Mouse (Mus musculus) CH12.LX (cell line): ENCODE data around the gene Scaf1. TPM values are rescaled to one million over a fixed set of nuclear protein-coding genes. Genes with fewer than 3 reads are reported as not detected.

Experiments
- DNase-seq: peaks from one replicate; pipeline ENCODE4 v3.0.0-alpha.2; 2013; ENCODE audit errors: extremely low read depth
- H3K27ac ChIP-seq: 2 replicates; pipeline ENCODE4 v1.5.1; 2012; ENCODE audit warnings: low read depth, mild to moderate bottlenecking, control low read depth, moderate library complexity; ENCODE audit not compliant: insufficient read depth
- H3K27me3 ChIP-seq: replicated peaks from 2 replicates; pipeline ENCODE3; 2012; ENCODE audit warnings: inconsistent platforms
- H3K36me3 ChIP-seq, 2 experiments: replicated peaks in 1 of 2; 2 replicates each; pipeline versions ENCODE3 to v1.6.1; 2012; ENCODE audit warnings: inconsistent platforms in 1 of 2, low read length in 1 of 2, mild to moderate bottlenecking in 1 of 2, mixed read lengths in 1 of 2, moderate library complexity in 1 of 2; ENCODE audit not compliant: control insufficient read depth in 1 of 2, insufficient read depth in 1 of 2
- H3K4me1 ChIP-seq, 2 experiments: 2 replicates each; pipeline ENCODE4 v1.6.1; 2012; ENCODE audit warnings: inconsistent platforms in 1 of 2, moderate library complexity in 1 of 2; ENCODE audit not compliant: insufficient read depth in 2 of 2, control insufficient read depth in 1 of 2
- H3K4me2 ChIP-seq: 2 replicates; pipeline ENCODE4 v1.6.1; 2012; ENCODE audit warnings: low read depth, mild to moderate bottlenecking, control low read depth; ENCODE audit not compliant: poor library complexity, insufficient read depth, severe bottlenecking
- H3K4me3 ChIP-seq, 3 experiments: fragments of 150-350 bp in 1 of 3; sonication (generic) in 1 of 3; replicated peaks in 1 of 3; 2 replicates each; pipeline versions ENCODE3 to v1.5.1; 2011 to 2012; ENCODE audit warnings: low read depth in 2 of 3, low read length in 2 of 3, mild to moderate bottlenecking in 2 of 3, moderate library complexity in 2 of 3, control low read depth in 1 of 3, improper control_type of control experiment in 1 of 3, inconsistent platforms in 1 of 3, mixed read lengths in 1 of 3; ENCODE audit not compliant: poor library complexity in 1 of 3
- H3K79me2 ChIP-seq: replicated peaks from 2 replicates; pipeline ENCODE4 v1.6.1; 2012; ENCODE audit warnings: mild to moderate bottlenecking, moderate library complexity; ENCODE audit not compliant: control insufficient read depth, poor library complexity, insufficient read depth, severe bottlenecking; ENCODE audit errors: extremely low read depth
- H3K9ac ChIP-seq: 2 replicates; pipeline ENCODE4 v1.6.1; 2012; ENCODE audit warnings: low read depth, mild to moderate bottlenecking, control low read depth, moderate library complexity; ENCODE audit not compliant: insufficient read depth
- H3K9me3 ChIP-seq: replicated peaks from 2 replicates; pipeline ENCODE3; 2012; ENCODE audit warnings: low read length, inconsistent platforms, mixed read lengths
- BHLHE40 ChIP-seq: IDR thresholded peaks from 2 replicates; pipeline ENCODE4 v1.6.1; 2011; ENCODE audit warnings: mild to moderate bottlenecking, low read depth, low read length, improper control_type of control experiment
- HCFC1 ChIP-seq: IDR thresholded peaks from 2 replicates; pipeline ENCODE4 v1.6.1; 2012; ENCODE audit warnings: low read depth, mild to moderate bottlenecking, inconsistent platforms, low read length, improper control_type of control experiment
- IRF4 ChIP-seq: IDR thresholded peaks from 2 replicates; pipeline ENCODE4 v1.6.1; 2014; ENCODE audit warnings: low read depth, mild to moderate bottlenecking, inconsistent platforms, low read length, improper control_type of control experiment
- JUN ChIP-seq: IDR thresholded peaks from 2 replicates; pipeline ENCODE4 v1.6.1; 2011; ENCODE audit warnings: low read depth, mild to moderate bottlenecking, low read length, improper control_type of control experiment, moderate library complexity; ENCODE audit not compliant: insufficient read depth
- JUND ChIP-seq: conservative IDR thresholded peaks from 2 replicates; pipeline ENCODE4 v1.6.1; 2011; ENCODE audit warnings: low read depth, low read length, improper control_type of control experiment
- KAT2A ChIP-seq: IDR thresholded peaks from 2 replicates; pipeline ENCODE4 v1.6.1; 2012; ENCODE audit warnings: low read length, improper control_type of control experiment, inconsistent platforms; ENCODE audit not compliant: insufficient replicate concordance
- MAFK ChIP-seq: IDR thresholded peaks from 2 replicates; pipeline ENCODE4 v1.6.1; 2011; ENCODE audit warnings: low read length, improper control_type of control experiment; ENCODE audit not compliant: insufficient replicate concordance
- MAX ChIP-seq: IDR thresholded peaks from 2 replicates; pipeline ENCODE4 v1.6.1; 2011; ENCODE audit warnings: low read length, improper control_type of control experiment
- MAZ ChIP-seq: IDR thresholded peaks from 2 replicates; pipeline ENCODE4 v1.6.1; 2012; ENCODE audit warnings: low read depth, mild to moderate bottlenecking, inconsistent platforms, low read length, improper control_type of control experiment, moderate library complexity
- MEF2A ChIP-seq: IDR thresholded peaks from 2 replicates; pipeline ENCODE4 v1.6.1; 2014; ENCODE audit warnings: low read depth, mild to moderate bottlenecking, inconsistent platforms, low read length, improper control_type of control experiment, borderline replicate concordance
- MYC ChIP-seq: IDR thresholded peaks from 2 replicates; pipeline ENCODE4 v1.6.1; 2011; ENCODE audit warnings: low read depth, mild to moderate bottlenecking, improper control_type of control experiment, low read length
- NELFE ChIP-seq: IDR thresholded peaks from 2 replicates; pipeline ENCODE4 v1.6.1; 2011; ENCODE audit warnings: low read depth, low read length, improper control_type of control experiment
- NRF1 ChIP-seq: IDR thresholded peaks from 2 replicates; pipeline ENCODE4 v1.6.1; 2014; ENCODE audit warnings: low read depth, mild to moderate bottlenecking, inconsistent platforms, low read length, improper control_type of control experiment, moderate library complexity
- POLR2A ChIP-seq: IDR thresholded peaks from 2 replicates; pipeline ENCODE4 v1.6.1; 2011; ENCODE audit warnings: low read depth, mild to moderate bottlenecking, improper control_type of control experiment, low read length
- RAD21 ChIP-seq: IDR thresholded peaks from 2 replicates; pipeline ENCODE4 v1.6.1; 2011; ENCODE audit warnings: low read depth, mild to moderate bottlenecking, low read length, improper control_type of control experiment, moderate library complexity
- RCOR1 ChIP-seq: conservative IDR thresholded peaks from 2 replicates; pipeline ENCODE4 v1.6.1; 2012; ENCODE audit warnings: low read depth, mild to moderate bottlenecking, inconsistent platforms, low read length, improper control_type of control experiment
- SIN3A ChIP-seq: IDR thresholded peaks from 2 replicates; pipeline ENCODE4 v1.6.1; 2012; ENCODE audit warnings: low read length, improper control_type of control experiment, inconsistent platforms
- TCF12 ChIP-seq: IDR thresholded peaks from 2 replicates; pipeline ENCODE4 v1.6.1; 2014; ENCODE audit warnings: low read depth, mild to moderate bottlenecking, inconsistent platforms, low read length, improper control_type of control experiment
- USF1 ChIP-seq: IDR thresholded peaks from 2 replicates; pipeline ENCODE4 v1.6.1; 2014; ENCODE audit warnings: low read depth, mild to moderate bottlenecking, inconsistent platforms, low read length, improper control_type of control experiment
- USF2 ChIP-seq: conservative IDR thresholded peaks from 2 replicates; pipeline ENCODE4 v1.6.1; 2011; ENCODE audit warnings: low read depth, low read length, improper control_type of control experiment
- ZMIZ1 ChIP-seq: IDR thresholded peaks from 2 replicates; pipeline ENCODE4 v1.6.1; 2012; ENCODE audit warnings: low read depth, mild to moderate bottlenecking, inconsistent platforms, low read length, improper control_type of control experiment
- ZNF384 ChIP-seq: IDR thresholded peaks from 2 replicates; pipeline ENCODE4 v1.6.1; 2012; ENCODE audit warnings: low read depth, low read length, improper control_type of control experiment, inconsistent platforms
- dilution Hi-C: fragments of 300-500 bp; cut with MboI; formaldehyde crosslinking; loops from 2 replicates; pipeline ENCODE4 v1.14.3; 2020; ENCODE audit warnings: low sequenced_read_pairs; ENCODE audit not compliant: extremely low pct_unique_long_range_greater_than_20kb, extremely low pct_ligation_motif_present
- in situ Hi-C: fragments of 300-500 bp; cut with MboI; formaldehyde crosslinking; loops from 3 replicates; pipeline ENCODE4 v1.14.3; 2019; ENCODE audit warnings: low sequenced_read_pairs, low pct_ligation_motif_present, low pct_unique_long_range_greater_than_20kb, mixed read lengths
- polyA plus RNA-seq: library from polyadenylated mRNA; unstranded; fragments of >175 nt; gene quantifications from 2 replicates; pipeline ENCODE4 v1.2.1, GENCODE M21; 2012; ENCODE audit warnings: low read depth; ENCODE audit not compliant: insufficient read length
- total RNA-seq, 2 experiments: library from RNA; depleted of rRNA; stranded (reverse); fragments of 300-350 nt in 1 of 2; fragments of >200 nt in 1 of 2; gene quantifications; 2 replicates each; pipeline ENCODE4 v1.2.3; 2012 to 2014

Scaf1 gene
- total and polyA plus RNA-seq, 3 experiments: 5.4 to 41.9 (median 18.2) TPM

GRCm38 (mm10) chr7:45006503-45006902, 9.7 kb downstream of the Scaf1 start:
- H3K9ac ChIP-seq: no peak overlapping the region
- H3K9me3 ChIP-seq: no peaks in the 10 kb centered on the region
- in situ Hi-C loops (no loop called here), dilution Hi-C loops (no loop called here)
- H3K4me1 ChIP-seq: no peaks in the 10 kb centered on the region; a peak in 1 of 4 replicates
- no peaks in the 10 kb centered on the region for H3K27me3 ChIP-seq
- peaks cover 88 to 94% of the 10 kb centered on the region in 2 experiments for H3K36me3 ChIP-seq
- no peak overlapping the region for H3K4me2 ChIP-seq
- H3K27ac ChIP-seq: no peak overlapping the region
- no peak for TF ChIP-seq MAZ
- no peak for TF ChIP-seq RCOR1
- TF ChIP-seq MYC: no peak
- no peak for TF ChIP-seq SIN3A
- no peak for TF ChIP-seq POLR2A
- no peak for TF ChIP-seq USF2
- no peak for TF ChIP-seq TCF12
- TF ChIP-seq MAFK: no peak
- no peak for TF ChIP-seq IRF4
- TF ChIP-seq MEF2A: no peak
- TF ChIP-seq KAT2A: no peak
- no peak for TF ChIP-seq ZMIZ1
- TF ChIP-seq USF1: no peak
- TF ChIP-seq NRF1: no peak
- no peak for TF ChIP-seq JUN
- TF ChIP-seq JUND: no peak
- no peak for TF ChIP-seq ZNF384
- TF ChIP-seq BHLHE40: no peak
- no peak overlapping the region for H3K4me3 ChIP-seq
- DNase-seq: no peak
- 0 out of 2 replicates have a peak, but pooled peaks cover 5% of the 10 kb centered on the region for H3K79me2 ChIP-seq

- H3K36me3 ChIP-seq: peaks cover 92 to 96% of the 10 kb centered on the region in 2 experiments
- 0 out of 2 replicates have a peak, but pooled peaks cover 5% of the 10 kb centered on the region for H3K79me2 ChIP-seq
- peaks cover 0 to 3% of the 10 kb centered on the region in 2 experiments; a peak in 1 of 4 replicates for H3K4me1 ChIP-seq
- H3K4me2 ChIP-seq: no peak overlapping the region
- no peak overlapping the region for H3K4me3 ChIP-seq
- H3K9ac ChIP-seq: no peak overlapping the region
- TF ChIP-seq HCFC1: peak; percentile 58
- no peak for TF ChIP-seq RAD21
- no peak for TF ChIP-seq MYC
- no peak for TF ChIP-seq NELFE
- no peak for TF ChIP-seq MAZ
- TF ChIP-seq MAFK: no peak
- TF ChIP-seq MAX: no peak
- in situ Hi-C loops (no loop called here), dilution Hi-C loops (no loop called here)
- DNase-seq: no peak
- H3K9me3 ChIP-seq: no peaks in the 10 kb centered on the region
- no peaks in the 10 kb centered on the region for H3K27me3 ChIP-seq
- no peak overlapping the region for H3K27ac ChIP-seq
These were observed 10.7 kb downstream of the Scaf1 start for GRCm38 (mm10) chr7:45005321-45005992.
